Mouse (Mus musculus) stomach, embryonic 16.5 days (tissue): ENCODE results near the gene Ppcdc. TPM values are rescaled to one million over a fixed set of nuclear protein-coding genes. Genes with fewer than 3 reads are reported as not detected.

Source experiments
- ATAC-seq: fragments of 200-750 bp; cut with Nextera tagmentation; 2 replicates; pipeline ENCODE4 v1.8.0; 2017; ENCODE audit warnings: moderate number of reproducible peaks, moderate TSS enrichment; ENCODE audit not compliant: insufficient read depth, low FRiP score
- H3K27ac ChIP-seq: fragments of 300-500 bp; sonication (generic); 2 replicates; pipeline ENCODE4 v1.5.1; 2014; ENCODE audit warnings: low read length
- H3K27me3 ChIP-seq: fragments of 300-500 bp; sonication (generic); 2 replicates; pipeline ENCODE4 v1.6.1; 2014; ENCODE audit warnings: low read length, control low read depth, mixed read lengths; ENCODE audit not compliant: control insufficient read depth, insufficient read depth
- H3K36me3 ChIP-seq: fragments of 300-500 bp; sonication (generic); 2 replicates; pipeline ENCODE4 v1.6.1; 2014; ENCODE audit warnings: low read length; ENCODE audit not compliant: control insufficient read depth, insufficient read depth
- H3K4me1 ChIP-seq: fragments of 300-500 bp; sonication (generic); 2 replicates; pipeline ENCODE4 v1.6.1; 2014; ENCODE audit warnings: low read length, control low read depth, mixed read lengths; ENCODE audit not compliant: control insufficient read depth, insufficient read depth
- H3K4me2 ChIP-seq: fragments of 300-500 bp; sonication (generic); 2 replicates; pipeline ENCODE4 v1.6.1; 2014; ENCODE audit warnings: low read depth, low read length, mixed read lengths
- H3K4me3 ChIP-seq: fragments of 300-500 bp; sonication (generic); replicated peaks from 2 replicates; pipeline ENCODE4 v1.5.1; 2014; ENCODE audit warnings: mild to moderate bottlenecking, low read length
- H3K9ac ChIP-seq: fragments of 300-500 bp; sonication (generic); 2 replicates; pipeline ENCODE4 v1.6.1; 2014; ENCODE audit warnings: low read length
- H3K9me3 ChIP-seq: fragments of 300-500 bp; sonication (generic); replicated peaks from 2 replicates; pipeline ENCODE4 v1.6.1; 2016; ENCODE audit warnings: low read length, control low read depth; ENCODE audit not compliant: control insufficient read depth
- WGBS: fragments of 180-500 bp; shearing (Covaris S2); extraction: QIAGEN DNeasy Blood & Tissue Kit; methylation state at CpG from one replicate; pipeline ENCODE4 v1.1.7; 2014; 5-methylcytosine and 5-hydroxymethylcytosine counted together
- polyA plus RNA-seq: library from polyadenylated mRNA; unstranded; fragments of >200 nt; fragmentation: Nextera tagmentation; extraction: Ambion mirVana; gene quantifications from 2 replicates; pipeline ENCODE4 v1.2.1, GENCODE M21; 2015

Gene Ppcdc
- polyA plus RNA-seq, 1 experiment from 2014 or later = 28.7 TPM

GRCm38 (mm10) chr9:57398773-57399172 is 41.2 kb downstream of the Ppcdc start:
- 90% methylated on average over 2 of the region's 2 CpGs for WGBS

GRCm38 (mm10) chr9:57392892-57393291 is 47.0 kb downstream of the Ppcdc start:
- Histone ChIP-seq H3K36me3 (no peaks in the 10 kb centered on the region), H3K27ac (no peak overlapping the region), H3K4me1 (no peaks in the 10 kb centered on the region), H3K9ac (no peak overlapping the region), H3K4me2 (no peak overlapping the region), H3K4me3 (no peak overlapping the region), H3K9me3 (no peaks in the 10 kb centered on the region; the same call in 1 of the 2 replicates), H3K27me3 (no peaks in the 10 kb centered on the region)
- 43% methylated on average over 1 of the region's 1 CpGs for WGBS
- no peak for ATAC-seq

More at GRCm38 (mm10) chr9:57398773-57399172, 41.2 kb downstream of the Ppcdc start:
- Histone ChIP-seq H3K9me3 (peaks cover 8% of the 10 kb centered on the region; the same call in 1 of the 2 replicates), H3K4me2 (no peak overlapping the region), H3K4me1 (no peaks in the 10 kb centered on the region), H3K4me3 (no peak overlapping the region), H3K9ac (no peak overlapping the region), H3K27ac (no peak overlapping the region), H3K36me3 (no peaks in the 10 kb centered on the region), H3K27me3 (no peaks in the 10 kb centered on the region)
- no peak for ATAC-seq

GRCm38 (mm10) chr9:57390869-57391268 is 49.1 kb downstream of the Ppcdc start:
- 82% methylated on average over 3 of the region's 3 CpGs for WGBS
- H3K27ac ChIP-seq = no peak overlapping the region
- H3K4me3 ChIP-seq = no peak overlapping the region
- no peaks in the 10 kb centered on the region; the same call in 1 of the 2 replicates for H3K9me3 ChIP-seq
- ATAC-seq = no peak
- H3K9ac ChIP-seq = no peak overlapping the region
- H3K4me2 ChIP-seq = no peak overlapping the region
- no peaks in the 10 kb centered on the region for H3K4me1 ChIP-seq
- H3K27me3 ChIP-seq = no peaks in the 10 kb centered on the region
- H3K36me3 ChIP-seq = no peaks in the 10 kb centered on the region

- ATAC-seq = no peak
- 4% methylated on average over 1 of the region's 1 CpGs for WGBS
- H3K36me3 ChIP-seq = no peaks in the 10 kb centered on the region
Measured at GRCm38 (mm10) chr9:57389131-57389530, 50.8 kb downstream of the Ppcdc start.

GRCm38 (mm10) chr9:57386926-57387325 is 53.0 kb downstream of the Ppcdc start:
- Histone ChIP-seq H3K36me3 (no peaks in the 10 kb centered on the region), H3K9ac (no peak overlapping the region), H3K9me3 (no peaks in the 10 kb centered on the region; the same call in 1 of the 2 replicates), H3K4me3 (no peak overlapping the region), H3K4me2 (no peak overlapping the region), H3K27me3 (no peaks in the 10 kb centered on the region), H3K4me1 (no peaks in the 10 kb centered on the region), H3K27ac (no peak overlapping the region)
- no peak for ATAC-seq
- 72% methylated on average over 4 of the region's 4 CpGs for WGBS

More at GRCm38 (mm10) chr9:57389131-57389530, 50.8 kb downstream of the Ppcdc start:
- no peak overlapping the region for H3K4me2 ChIP-seq
- H3K9me3 ChIP-seq = no peaks in the 10 kb centered on the region; the same call in 1 of the 2 replicates
- no peak overlapping the region for H3K27ac ChIP-seq
- H3K4me1 ChIP-seq = no peaks in the 10 kb centered on the region
- H3K9ac ChIP-seq = no peak overlapping the region
- no peaks in the 10 kb centered on the region for H3K27me3 ChIP-seq
- no peak overlapping the region for H3K4me3 ChIP-seq

- 58% methylated on average over 2 of the region's 2 CpGs for WGBS
- no peaks in the 10 kb centered on the region for H3K27me3 ChIP-seq
- no peak for ATAC-seq
Measured at GRCm38 (mm10) chr9:57384621-57385020, 55.3 kb downstream of the Ppcdc start.

GRCm38 (mm10) chr9:57360999-57361398 is 78.9 kb downstream of the Ppcdc start:
- no peak overlapping the region for H3K9ac ChIP-seq
- 96% methylated on average over 3 of the region's 3 CpGs for WGBS
- no peak overlapping the region for H3K4me2 ChIP-seq
- H3K4me1 ChIP-seq = no peaks in the 10 kb centered on the region
- H3K27ac ChIP-seq = no peak overlapping the region
- no peak for ATAC-seq
- H3K4me3 ChIP-seq = no peak overlapping the region
- H3K27me3 ChIP-seq = no peaks in the 10 kb centered on the region
- H3K36me3 ChIP-seq = no peaks in the 10 kb centered on the region
- no peaks in the 10 kb centered on the region for H3K9me3 ChIP-seq

More at GRCm38 (mm10) chr9:57384621-57385020, 55.3 kb downstream of the Ppcdc start:
- no peaks in the 10 kb centered on the region for H3K9me3 ChIP-seq
- no peak overlapping the region for H3K9ac ChIP-seq
- H3K4me3 ChIP-seq = no peak overlapping the region
- no peak overlapping the region for H3K4me2 ChIP-seq
- H3K27ac ChIP-seq = no peak overlapping the region
- H3K4me1 ChIP-seq = no peaks in the 10 kb centered on the region
- no peaks in the 10 kb centered on the region for H3K36me3 ChIP-seq

- H3K9ac ChIP-seq = no peak overlapping the region
- H3K4me2 ChIP-seq = no peak overlapping the region
- H3K27me3 ChIP-seq = no peaks in the 10 kb centered on the region
- ATAC-seq = no peak
- H3K36me3 ChIP-seq = no peaks in the 10 kb centered on the region
- H3K27ac ChIP-seq = no peak overlapping the region
- WGBS = 55% methylated on average over 2 of the region's 2 CpGs
- no peaks in the 10 kb centered on the region for H3K4me1 ChIP-seq
- H3K4me3 ChIP-seq = no peak overlapping the region
- H3K9me3 ChIP-seq = no peaks in the 10 kb centered on the region
Measured at GRCm38 (mm10) chr9:57354377-57355183, 85.3 kb downstream of the Ppcdc start.

- ATAC-seq = no peak
- Histone ChIP-seq H3K9me3 (no peaks in the 10 kb centered on the region), H3K27ac (no peak overlapping the region), H3K27me3 (no peaks in the 10 kb centered on the region), H3K4me2 (no peak overlapping the region), H3K4me1 (no peaks in the 10 kb centered on the region), H3K36me3 (no peaks in the 10 kb centered on the region), H3K9ac (no peak overlapping the region), H3K4me3 (no peak overlapping the region)
- 60% methylated on average over 2 of the region's 2 CpGs for WGBS
Measured at GRCm38 (mm10) chr9:57351277-57351676, 88.6 kb downstream of the Ppcdc start.
